Mouse (Mus musculus) CD4-positive helper T cell, adult 2 months (primary cell): Measurements from ENCODE around the gene Capn2.

ENCODE experiments used
- DNase-seq: peaks from one replicate; pipeline ENCODE4 v3.0.0-alpha.2; 2012; ENCODE audit warnings: low read depth, missing footprints, low spot score

Gene Capn2

GRCm38 (mm10) chr1:182516758-182517676, at the start of gene Capn2:
Gene Capn2 (minus strand): TSS chr1:182517608.
- peak; percentile 77 for DNase-seq

- no peak for DNase-seq
These were observed 48.0 kb upstream of the Capn2 start for GRCm38 (mm10) chr1:182565351-182565835.

- DNase-seq = peak; percentile 29
These were observed 47.2 kb upstream of the Capn2 start, which contains the start of gene Capn8 for GRCm38 (mm10) chr1:182564408-182565120. Gene Capn8 (plus strand): TSS chr1:182565007.

- DNase-seq = no peak
These were observed 45.4 kb upstream of the Capn2 start for GRCm38 (mm10) chr1:182562576-182563370.

- DNase-seq = no peak
These were observed 44.6 kb upstream of the Capn2 start for GRCm38 (mm10) chr1:182561945-182562514.

GRCm38 (mm10) chr1:182560390-182561098, 43.1 kb upstream of the Capn2 start:
- DNase-seq = no peak

GRCm38 (mm10) chr1:182559530-182559929, 42.1 kb upstream of the Capn2 start:
- no peak for DNase-seq

- no peak for DNase-seq
These were observed 40.9 kb upstream of the Capn2 start for GRCm38 (mm10) chr1:182558271-182558670.

- DNase-seq = peak; percentile 23
These were observed 36.4 kb upstream of the Capn2 start for GRCm38 (mm10) chr1:182553649-182554375.

- no peak for DNase-seq
These were observed 33.4 kb upstream of the Capn2 start for GRCm38 (mm10) chr1:182550761-182551160.

GRCm38 (mm10) chr1:182543906-182544305, 26.5 kb upstream of the Capn2 start:
- no peak for DNase-seq

GRCm38 (mm10) chr1:182543136-182543535, 25.7 kb upstream of the Capn2 start:
- no peak for DNase-seq

- no peak for DNase-seq
These were observed 24.7 kb upstream of the Capn2 start for GRCm38 (mm10) chr1:182542110-182542509.

GRCm38 (mm10) chr1:182539023-182539940, 21.9 kb upstream of the Capn2 start:
- DNase-seq = peak; percentile 88

GRCm38 (mm10) chr1:182535080-182535481, 17.7 kb upstream of the Capn2 start:
- no peak for DNase-seq

GRCm38 (mm10) chr1:182533583-182533982, 16.2 kb upstream of the Capn2 start:
- DNase-seq = no peak

GRCm38 (mm10) chr1:182527921-182528858, 10.8 kb upstream of the Capn2 start:
- peak; percentile 58 for DNase-seq
